Mouse (Mus musculus): ENCODE data around the gene Gm14226. TPM values are rescaled to one million over a fixed set of nuclear protein-coding genes. Genes with fewer than 3 reads are reported as not detected.
A peak's percentile ranks its signal among the peaks of the same experiment; 100 is the strongest.
"Not testable (repeated sequence)": the region's sequence is repeated elsewhere in the genome, so short reads cannot be mapped to it uniquely, and the experiment has no call there.

Gm14226 gene
- polyA plus RNA-seq, 1 experiment from 2014 or later: 5.9 TPM

GRCm38 (mm10) chr2:155018762-155019641 is 936 bp downstream of the Gm14226 start:
- Histone ChIP-seq H3K9ac (peak overlapping the region; percentile 42), H3K4me1 (peaks cover 8% of the 10 kb centered on the region; the same call in 1 of the 2 replicates), H3K4me3 (replicated peaks) (peak overlapping the region; percentile 48), H3K27me3 (no peaks in the 10 kb centered on the region), H3K9me3 (replicated peaks) (no peaks in the 10 kb centered on the region), H3K4me2 (replicated peaks) (peak overlapping the region; percentile 80), H3K36me3 (no peaks in the 10 kb centered on the region), H3K27ac (replicated peaks) (peak overlapping the region; percentile 94)
- under 1% methylated on average over 38 of the region's 38 CpGs for WGBS
- peak; percentile 94 for ATAC-seq (ENCODE audit: insufficient number of reproducible peaks, low FRiP score, low TSS enrichment, low read depth)

GRCm38 (mm10) chr2:155019673-155020072 is 1.6 kb downstream of the Gm14226 start:
- H3K9me3 ChIP-seq (replicated peaks): no peaks in the 10 kb centered on the region
- H3K4me2 ChIP-seq (replicated peaks): peak overlapping the region; percentile 80
- H3K27ac ChIP-seq (replicated peaks): peak overlapping the region; percentile 94
- peak overlapping the region; percentile 42 for H3K9ac ChIP-seq
- no peaks in the 10 kb centered on the region for H3K27me3 ChIP-seq
- ATAC-seq (ENCODE audit: insufficient number of reproducible peaks, low FRiP score, low TSS enrichment, low read depth): peak; percentile 84
- no peaks in the 10 kb centered on the region for H3K36me3 ChIP-seq
- under 1% methylated on average over 22 of the region's 22 CpGs for WGBS
- H3K4me3 ChIP-seq (replicated peaks): peak overlapping the region; percentile 48
- H3K4me1 ChIP-seq: peaks cover 8% of the 10 kb centered on the region; the same call in 1 of the 2 replicates

- not testable (repeated sequence) for H3K27ac ChIP-seq (replicated peaks); H3K9me3 ChIP-seq (replicated peaks); H3K4me3 ChIP-seq (replicated peaks); H3K4me1 ChIP-seq; H3K27me3 ChIP-seq; H3K36me3 ChIP-seq; H3K9ac ChIP-seq; ATAC-seq (ENCODE audit: insufficient number of reproducible peaks, low FRiP score, low TSS enrichment, low read depth)
- 39% methylated on average over 20 of the region's 20 CpGs for WGBS
- H3K4me2 ChIP-seq (replicated peaks): peak overlapping the region; percentile 80
Measured at GRCm38 (mm10) chr2:155020247-155020826, 2.3 kb downstream of the Gm14226 start.

GRCm38 (mm10) chr2:155030831-155031230 is 12.8 kb downstream of the Gm14226 start:
- H3K4me2 ChIP-seq (replicated peaks): no peak overlapping the region
- H3K4me1 ChIP-seq: peaks cover 27% of the 10 kb centered on the region
- 44% methylated on average over 7 of the region's 7 CpGs for WGBS

GRCm38 (mm10) chr2:155032938-155033710 is 15.1 kb downstream of the Gm14226 start:
- H3K9ac ChIP-seq: no peak overlapping the region
- H3K27me3 ChIP-seq: no peaks in the 10 kb centered on the region; the same call in 1 of the 2 replicates
- H3K4me1 ChIP-seq: peaks cover 27% of the 10 kb centered on the region
- 21% methylated on average over 19 of the region's 19 CpGs for WGBS
- peak overlapping the region; percentile 79 for H3K27ac ChIP-seq (replicated peaks)
- H3K4me3 ChIP-seq (replicated peaks): no peak overlapping the region
- peak overlapping the region; percentile 22; the same call in 1 of the 2 replicates for H3K4me2 ChIP-seq (replicated peaks)
- no peaks in the 10 kb centered on the region for H3K9me3 ChIP-seq (replicated peaks)
- no peaks in the 10 kb centered on the region for H3K36me3 ChIP-seq
- ATAC-seq (ENCODE audit: insufficient number of reproducible peaks, low FRiP score, low TSS enrichment, low read depth): peak; percentile 86

More at GRCm38 (mm10) chr2:155030831-155031230, 12.8 kb downstream of the Gm14226 start:
- no peak for ATAC-seq (ENCODE audit: insufficient number of reproducible peaks, low FRiP score, low TSS enrichment, low read depth)
- H3K9ac ChIP-seq: no peak overlapping the region
- no peaks in the 10 kb centered on the region; the same call in 1 of the 2 replicates for H3K27me3 ChIP-seq
- H3K9me3 ChIP-seq (replicated peaks): no peaks in the 10 kb centered on the region
- no peak overlapping the region for H3K4me3 ChIP-seq (replicated peaks)
- no peak overlapping the region for H3K27ac ChIP-seq (replicated peaks)
- no peaks in the 10 kb centered on the region for H3K36me3 ChIP-seq

GRCm38 (mm10) chr2:155039956-155040355 is 21.9 kb downstream of the Gm14226 start:
- Histone ChIP-seq H3K9me3 (replicated peaks) (no peaks in the 10 kb centered on the region), H3K27me3 (no peaks in the 10 kb centered on the region), H3K4me2 (replicated peaks) (no peak overlapping the region), H3K9ac (no peak overlapping the region), H3K4me3 (replicated peaks) (no peak overlapping the region), H3K36me3 (no peaks in the 10 kb centered on the region), H3K27ac (replicated peaks) (no peak overlapping the region), H3K4me1 (0 out of 2 replicates have a peak, but pooled peaks cover 2% of the 10 kb centered on the region)
- 69% methylated on average over 4 of the region's 4 CpGs for WGBS
- no peak for ATAC-seq (ENCODE audit: insufficient number of reproducible peaks, low FRiP score, low TSS enrichment, low read depth)

GRCm38 (mm10) chr2:155044542-155044941 is 26.5 kb downstream of the Gm14226 start:
- no peak overlapping the region for H3K4me3 ChIP-seq (replicated peaks)
- H3K4me1 ChIP-seq: peaks cover 13% of the 10 kb centered on the region
- H3K9ac ChIP-seq: no peak overlapping the region
- H3K9me3 ChIP-seq (replicated peaks): no peaks in the 10 kb centered on the region
- H3K36me3 ChIP-seq: no peaks in the 10 kb centered on the region
- no peak overlapping the region for H3K4me2 ChIP-seq (replicated peaks)
- no peak overlapping the region for H3K27ac ChIP-seq (replicated peaks)
- H3K27me3 ChIP-seq: no peaks in the 10 kb centered on the region
- ATAC-seq (ENCODE audit: insufficient number of reproducible peaks, low FRiP score, low TSS enrichment, low read depth): no peak
- WGBS: 76% methylated on average over 3 of the region's 3 CpGs

GRCm38 (mm10) chr2:155045075-155045474 is 27.0 kb downstream of the Gm14226 start:
- peaks cover 12% of the 10 kb centered on the region for H3K4me1 ChIP-seq
- H3K9me3 ChIP-seq (replicated peaks): no peaks in the 10 kb centered on the region
- H3K27me3 ChIP-seq: no peaks in the 10 kb centered on the region
- H3K4me2 ChIP-seq (replicated peaks): no peak overlapping the region
- WGBS: 74% methylated on average over 3 of the region's 3 CpGs
- no peak overlapping the region for H3K4me3 ChIP-seq (replicated peaks)
- no peak for ATAC-seq (ENCODE audit: insufficient number of reproducible peaks, low FRiP score, low TSS enrichment, low read depth)
- H3K27ac ChIP-seq (replicated peaks): no peak overlapping the region
- no peak overlapping the region for H3K9ac ChIP-seq
- no peaks in the 10 kb centered on the region for H3K36me3 ChIP-seq

GRCm38 (mm10) chr2:155046803-155047202 is 28.7 kb downstream of the Gm14226 start:
- no peak overlapping the region for H3K27ac ChIP-seq (replicated peaks)
- H3K9me3 ChIP-seq (replicated peaks): no peaks in the 10 kb centered on the region
- 82% methylated on average over 2 of the region's 2 CpGs for WGBS
- no peaks in the 10 kb centered on the region for H3K27me3 ChIP-seq
- H3K4me2 ChIP-seq (replicated peaks): no peak overlapping the region
- ATAC-seq (ENCODE audit: insufficient number of reproducible peaks, low FRiP score, low TSS enrichment, low read depth): no peak
- H3K36me3 ChIP-seq: no peaks in the 10 kb centered on the region
- no peak overlapping the region for H3K9ac ChIP-seq
- H3K4me1 ChIP-seq: peaks cover 24% of the 10 kb centered on the region
- no peak overlapping the region for H3K4me3 ChIP-seq (replicated peaks)

GRCm38 (mm10) chr2:155047452-155048178 is 29.5 kb downstream of the Gm14226 start:
- Histone ChIP-seq H3K4me3 (replicated peaks) (peak overlapping the region; percentile 24), H3K4me1 (peaks cover 26% of the 10 kb centered on the region), H3K27ac (replicated peaks) (peak overlapping the region; percentile 76), H3K27me3 (no peaks in the 10 kb centered on the region), H3K36me3 (no peaks in the 10 kb centered on the region), H3K9me3 (replicated peaks) (no peaks in the 10 kb centered on the region), H3K9ac (no peak overlapping the region), H3K4me2 (replicated peaks) (peak overlapping the region; percentile 24; the same call in 1 of the 2 replicates)
- ATAC-seq (ENCODE audit: insufficient number of reproducible peaks, low FRiP score, low TSS enrichment, low read depth): no peak
- 27% methylated on average over 7 of the region's 7 CpGs for WGBS

Measured in embryonic facial prominence, embryonic 15.5 days (tissue).